Mouse (Mus musculus) lung, embryonic 15.5 days (tissue): ENCODE results near the gene Wwp2. TPM values are rescaled to one million over a fixed set of nuclear protein-coding genes. Genes with fewer than 3 reads are reported as not detected.
"Not testable (repeated sequence)": the region's sequence is repeated elsewhere in the genome, so short reads cannot be mapped to it uniquely, and the experiment has no call there.

ENCODE experiments used
- ATAC-seq: fragments of 200-750 bp; cut with Nextera tagmentation; 2 replicates; pipeline ENCODE4 v1.8.0; 2017; ENCODE audit warnings: moderate number of reproducible peaks, borderline replicate concordance; ENCODE audit not compliant: low FRiP score, low TSS enrichment; ENCODE audit errors: extremely low read depth
- H3K27ac ChIP-seq: fragments of 300-500 bp; sonication (generic); 2 replicates; pipeline ENCODE4 v1.5.1; 2015; ENCODE audit warnings: moderate library complexity, mild to moderate bottlenecking, inconsistent platforms
- H3K27me3 ChIP-seq: fragments of 300-500 bp; sonication (generic); 2 replicates; pipeline ENCODE4 v1.6.1; 2015; ENCODE audit warnings: inconsistent platforms
- H3K36me3 ChIP-seq: fragments of 300-500 bp; sonication (generic); 2 replicates; pipeline ENCODE4 v1.6.1; 2015; ENCODE audit warnings: inconsistent platforms
- H3K4me1 ChIP-seq: fragments of 300-500 bp; sonication (generic); 2 replicates; pipeline ENCODE4 v1.6.1; 2015; ENCODE audit warnings: inconsistent platforms
- H3K4me2 ChIP-seq: fragments of 300-500 bp; sonication (generic); 2 replicates; pipeline ENCODE4 v1.6.1; 2015; ENCODE audit warnings: inconsistent platforms, mild to moderate bottlenecking, moderate library complexity
- H3K4me3 ChIP-seq: fragments of 300-500 bp; sonication (generic); 2 replicates; pipeline ENCODE4 v1.5.1; 2015; ENCODE audit warnings: mild to moderate bottlenecking, inconsistent platforms
- H3K9ac ChIP-seq: fragments of 300-500 bp; sonication (generic); 2 replicates; pipeline ENCODE4 v1.6.1; 2015; ENCODE audit warnings: inconsistent platforms
- H3K9me3 ChIP-seq: fragments of 300-500 bp; sonication (generic); 2 replicates; pipeline ENCODE4 v1.6.1; 2016; ENCODE audit warnings: inconsistent platforms
- WGBS: fragments of 180-500 bp; shearing (Covaris S2); methylation state at CpG from one replicate; pipeline ENCODE4 v1.1.7; 2015; 5-methylcytosine and 5-hydroxymethylcytosine counted together
- polyA plus RNA-seq: library from polyadenylated mRNA; unstranded; fragments of >200 nt; fragmentation: Nextera tagmentation; extraction: Ambion mirVana; gene quantifications from 2 replicates; pipeline ENCODE4 v1.2.1, GENCODE M21; 2015

Wwp2 gene
- polyA plus RNA-seq, 1 experiment from 2014 or later = 54.0 TPM

- Histone ChIP-seq H3K4me3 (no peak overlapping the region), H3K9me3 (no peaks in the 10 kb centered on the region), H3K27me3 (no peaks in the 10 kb centered on the region), H3K4me1 (no peaks in the 10 kb centered on the region), H3K27ac (no peak overlapping the region), H3K9ac (no peak overlapping the region), H3K36me3 (peaks cover 28% of the 10 kb centered on the region), H3K4me2 (no peak overlapping the region)
- WGBS = 88% methylated on average over 6 of the region's 6 CpGs
- ATAC-seq = no peak
Measured at GRCm38 (mm10) chr8:107458281-107458680, 22.1 kb downstream of the Wwp2 start.

DNA sequence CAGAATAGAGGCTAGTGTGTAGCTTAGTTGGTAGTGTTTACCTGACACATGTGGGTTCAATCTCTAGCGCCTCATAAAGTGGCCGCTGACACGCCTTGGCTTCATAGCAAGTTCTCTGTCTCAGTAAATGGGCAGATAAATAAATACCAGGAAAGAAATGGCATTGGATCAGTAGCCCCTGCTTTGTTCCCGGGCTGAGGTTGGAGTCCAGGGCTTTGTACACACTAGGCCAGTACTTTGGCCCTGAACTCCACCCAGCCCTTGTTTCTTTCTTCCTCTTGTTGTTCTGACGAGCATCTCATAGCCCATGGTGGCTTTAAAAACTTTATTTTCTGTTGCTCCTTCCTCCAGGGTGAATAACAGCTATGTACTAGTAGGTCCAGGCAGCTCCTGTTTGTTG, 26.3 kb downstream of the Wwp2 start:
- Histone ChIP-seq H3K36me3 (peaks cover 24% of the 10 kb centered on the region), H3K9me3 (no peaks in the 10 kb centered on the region), H3K27ac (no peak overlapping the region), H3K4me1 (peaks cover 6% of the 10 kb centered on the region), H3K9ac (no peak overlapping the region), H3K4me3 (no peak overlapping the region), H3K27me3 (no peaks in the 10 kb centered on the region), H3K4me2 (no peak overlapping the region)
- ATAC-seq = no peak
- 63% methylated on average over 5 of the region's 5 CpGs for WGBS

GRCm38 (mm10) chr8:107465332-107465990, 29.3 kb downstream of the Wwp2 start:
- H3K27me3 ChIP-seq = no peaks in the 10 kb centered on the region
- no peak overlapping the region for H3K4me3 ChIP-seq
- no peaks in the 10 kb centered on the region for H3K9me3 ChIP-seq
- no peak for ATAC-seq
- peaks cover 25% of the 10 kb centered on the region for H3K4me1 ChIP-seq
- no peak overlapping the region for H3K4me2 ChIP-seq
- H3K9ac ChIP-seq = no peak overlapping the region
- WGBS = 37% methylated on average over 3 of the region's 3 CpGs
- peak overlapping the region; percentile 77 for H3K27ac ChIP-seq
- peaks cover 14% of the 10 kb centered on the region for H3K36me3 ChIP-seq

DNA sequence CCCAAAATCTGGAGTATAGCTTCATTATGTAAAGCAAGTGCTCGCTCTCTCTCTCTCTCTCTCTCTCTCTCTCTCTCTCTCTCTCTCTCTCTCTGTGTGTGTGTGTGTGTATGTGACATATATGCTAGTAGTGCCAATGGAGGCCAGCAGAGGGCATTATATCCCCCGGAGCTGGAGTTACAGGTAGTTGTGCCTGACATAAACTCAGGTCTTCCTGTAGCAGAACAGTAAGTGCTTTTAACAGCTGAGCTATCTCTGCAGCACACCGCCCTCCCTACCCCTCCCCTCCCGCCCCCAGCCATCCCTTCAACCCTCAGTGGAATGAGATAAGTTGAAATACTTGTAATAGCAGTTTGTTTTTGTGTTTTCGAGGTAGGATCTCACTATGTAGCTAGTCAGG, 30.5 kb downstream of the Wwp2 start:
- no peak overlapping the region for H3K27ac ChIP-seq
- no peak for ATAC-seq
- H3K36me3 ChIP-seq = peaks cover 7% of the 10 kb centered on the region
- no peaks in the 10 kb centered on the region for H3K27me3 ChIP-seq
- no peak overlapping the region for H3K9ac ChIP-seq
- peaks cover 29% of the 10 kb centered on the region for H3K4me1 ChIP-seq
- 80% methylated on average over 5 of the region's 5 CpGs for WGBS
- H3K4me3 ChIP-seq = no peak overlapping the region
- H3K9me3 ChIP-seq = no peaks in the 10 kb centered on the region
- H3K4me2 ChIP-seq = no peak overlapping the region

GRCm38 (mm10) chr8:107468811-107469302, 32.7 kb downstream of the Wwp2 start:
- WGBS = 30% methylated on average over 8 of the region's 8 CpGs
- Histone ChIP-seq H3K4me1 (peaks cover 29% of the 10 kb centered on the region), H3K9me3 (no peaks in the 10 kb centered on the region), H3K4me2 (no peak overlapping the region), H3K4me3 (no peak overlapping the region), H3K27me3 (no peaks in the 10 kb centered on the region), H3K36me3 (0 out of 2 replicates have a peak, but pooled peaks cover 3% of the 10 kb centered on the region), H3K27ac (peak overlapping the region; percentile 83), H3K9ac (no peak overlapping the region)
- ATAC-seq = peak; percentile 66

DNA sequence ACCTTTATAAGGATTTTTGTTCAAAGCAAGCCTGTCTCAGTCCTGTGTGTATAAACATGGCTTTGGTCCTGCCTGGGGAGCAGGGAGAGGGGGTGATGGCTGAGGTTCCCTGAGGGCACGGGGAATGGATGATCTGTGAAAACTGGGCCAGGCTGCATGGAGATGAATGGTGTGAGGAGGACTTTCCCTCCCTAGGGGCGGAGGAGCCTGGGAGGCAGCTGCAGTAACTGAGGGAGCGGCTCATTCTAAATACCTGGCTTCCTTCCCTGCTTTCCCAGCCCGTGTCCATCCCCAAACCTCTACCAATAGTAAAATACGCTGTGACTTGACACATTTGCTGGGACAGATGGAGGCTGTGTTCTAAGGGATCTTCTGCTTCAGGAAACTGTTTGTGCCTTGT, 34.1 kb downstream of the Wwp2 start:
- no peak overlapping the region for H3K4me3 ChIP-seq
- ATAC-seq = no peak; the same call in 1 of the 2 replicates
- H3K9me3 ChIP-seq = no peaks in the 10 kb centered on the region
- H3K27me3 ChIP-seq = no peaks in the 10 kb centered on the region
- 48% methylated on average over 5 of the region's 5 CpGs for WGBS
- 0 out of 2 replicates have a peak, but pooled peaks cover 3% of the 10 kb centered on the region for H3K36me3 ChIP-seq
- no peak overlapping the region for H3K4me2 ChIP-seq
- peak overlapping the region; percentile 10 for H3K27ac ChIP-seq
- no peak overlapping the region for H3K9ac ChIP-seq
- H3K4me1 ChIP-seq = peaks cover 23% of the 10 kb centered on the region

DNA sequence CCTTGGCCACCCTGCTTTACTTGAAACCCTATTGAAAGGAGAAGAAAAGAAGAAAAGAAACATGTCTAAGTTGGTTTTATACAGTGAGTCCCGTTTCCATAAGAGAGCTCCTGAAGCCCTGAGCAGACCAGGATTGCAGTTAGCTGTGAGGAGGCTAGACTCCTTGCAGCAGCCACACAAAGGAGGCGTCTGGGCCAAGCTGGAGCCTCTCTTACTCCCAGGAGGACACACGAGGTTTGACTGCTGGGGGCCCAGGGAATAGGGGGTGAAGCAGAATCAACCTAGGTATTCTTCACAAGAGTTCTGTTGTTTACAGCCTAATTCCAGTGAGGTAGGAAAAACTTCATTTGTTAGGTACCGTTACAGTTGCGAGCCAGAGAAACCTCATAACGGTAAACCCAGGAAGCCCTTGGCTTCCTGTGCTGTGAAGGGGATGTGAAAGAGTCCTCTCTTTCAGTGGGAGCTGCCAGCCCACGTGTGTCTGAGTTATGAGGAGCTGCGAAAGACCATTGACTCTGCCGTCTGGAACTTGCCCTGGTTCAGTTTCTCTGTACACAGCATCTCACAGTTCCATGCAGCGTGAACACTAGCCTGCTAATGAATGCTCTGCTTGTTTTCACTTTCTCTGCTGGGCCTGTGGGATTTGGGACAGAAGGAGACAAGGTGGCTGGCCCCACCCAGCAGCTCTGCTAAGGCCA, 36.4 kb downstream of the Wwp2 start:
- Histone ChIP-seq H3K36me3 (no peaks in the 10 kb centered on the region), H3K4me3 (no peak overlapping the region), H3K4me1 (peaks cover 23% of the 10 kb centered on the region), H3K27me3 (no peaks in the 10 kb centered on the region), H3K9ac (no peak overlapping the region), H3K9me3 (no peaks in the 10 kb centered on the region), H3K4me2 (no peak overlapping the region), H3K27ac (no peak overlapping the region; the same call in 1 of the 2 replicates)
- 56% methylated on average over 10 of the region's 10 CpGs for WGBS
- ATAC-seq = no peak

DNA sequence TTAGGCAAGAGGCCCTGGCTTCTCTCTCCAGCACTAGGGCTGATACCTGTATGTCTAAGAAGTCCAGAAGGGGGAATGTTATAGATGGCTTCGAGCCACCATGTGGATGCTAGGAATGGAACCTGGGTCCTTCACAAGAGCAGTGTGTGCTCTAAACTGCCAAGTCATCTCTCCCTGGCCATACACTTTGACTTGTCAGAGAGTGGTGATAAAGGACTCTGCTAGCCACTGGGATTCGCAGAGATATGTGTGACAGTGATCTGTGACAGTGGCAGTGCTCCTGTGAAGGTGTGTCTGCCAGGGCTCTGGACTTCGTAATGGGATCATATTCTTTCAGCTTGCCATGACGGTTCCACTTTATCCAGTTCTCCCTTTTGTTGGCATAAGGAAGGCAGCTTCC, 37.2 kb downstream of the Wwp2 start:
- Histone ChIP-seq H3K27me3 (no peaks in the 10 kb centered on the region), H3K4me2 (no peak overlapping the region), H3K9me3 (no peaks in the 10 kb centered on the region), H3K9ac (no peak overlapping the region), H3K4me1 (peaks cover 23% of the 10 kb centered on the region), H3K36me3 (no peaks in the 10 kb centered on the region), H3K27ac (no peak overlapping the region), H3K4me3 (no peak overlapping the region)
- WGBS = 86% methylated on average over 4 of the region's 4 CpGs
- ATAC-seq = no peak

- no peak overlapping the region for H3K4me2 ChIP-seq
- ATAC-seq = no peak
- no peaks in the 10 kb centered on the region for H3K36me3 ChIP-seq
- H3K4me1 ChIP-seq = peaks cover 3% of the 10 kb centered on the region
- no peak overlapping the region for H3K4me3 ChIP-seq
- H3K27ac ChIP-seq = no peak overlapping the region
- no peak overlapping the region for H3K9ac ChIP-seq
- H3K27me3 ChIP-seq = no peaks in the 10 kb centered on the region
- WGBS = 59% methylated on average over 3 of the region's 3 CpGs
- no peaks in the 10 kb centered on the region for H3K9me3 ChIP-seq
Measured at GRCm38 (mm10) chr8:107475613-107476012, 39.4 kb downstream of the Wwp2 start.

GRCm38 (mm10) chr8:107476786-107477185, 40.6 kb downstream of the Wwp2 start:
- H3K4me2 ChIP-seq, H3K9me3 ChIP-seq, H3K4me1 ChIP-seq, ATAC-seq, H3K9ac ChIP-seq, H3K27me3 ChIP-seq, H3K36me3 ChIP-seq, H3K27ac ChIP-seq, H3K4me3 ChIP-seq: not testable (repeated sequence)
- 92% methylated on average over 7 of the region's 7 CpGs for WGBS

DNA sequence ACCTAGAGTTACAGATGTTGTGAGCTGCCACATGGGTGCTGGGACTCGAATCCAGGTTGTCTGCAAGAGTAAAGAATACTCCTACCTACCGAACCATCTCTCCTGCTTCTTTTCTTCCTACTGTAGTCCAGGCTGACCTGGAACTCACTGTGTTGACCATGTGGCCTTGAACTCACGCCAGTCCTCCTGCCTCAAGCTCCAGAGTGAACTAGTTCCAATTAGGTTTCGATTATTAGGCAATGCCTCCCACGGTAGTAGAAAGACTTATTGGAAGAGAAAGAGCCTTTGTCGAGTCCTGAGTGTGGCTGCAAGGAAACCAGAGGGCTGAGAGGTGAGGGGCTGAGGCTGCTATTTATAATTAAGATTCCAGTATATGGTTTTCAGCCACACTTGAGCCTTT, 42.6 kb downstream of the Wwp2 start:
- Histone ChIP-seq H3K36me3 (0 out of 2 replicates have a peak, but pooled peaks cover 2% of the 10 kb centered on the region), H3K27ac (no peak overlapping the region), H3K27me3 (no peaks in the 10 kb centered on the region), H3K4me2 (no peak overlapping the region), H3K9me3 (no peaks in the 10 kb centered on the region), H3K4me1 (no peaks in the 10 kb centered on the region), H3K4me3 (no peak overlapping the region), H3K9ac (no peak overlapping the region)
- ATAC-seq = no peak
- 80% methylated on average over 6 of the region's 6 CpGs for WGBS

GRCm38 (mm10) chr8:107480436-107480835, 44.3 kb downstream of the Wwp2 start:
- Histone ChIP-seq H3K9ac (no peak overlapping the region), H3K27ac (no peak overlapping the region), H3K9me3 (no peaks in the 10 kb centered on the region), H3K27me3 (no peaks in the 10 kb centered on the region), H3K4me2 (no peak overlapping the region), H3K4me3 (no peak overlapping the region), H3K4me1 (no peaks in the 10 kb centered on the region), H3K36me3 (0 out of 2 replicates have a peak, but pooled peaks cover 2% of the 10 kb centered on the region)
- 90% methylated on average over 4 of the region's 4 CpGs for WGBS
- no peak for ATAC-seq
